Mouse (Mus musculus) lung, postnatal 4 days (tissue): Measurements from ENCODE around the gene Rgs12.

Experiments
- DNase-seq, 2 experiments: peaks; one replicate each; pipeline ENCODE4 v3.0.0; 2021

Rgs12 gene

DNA sequence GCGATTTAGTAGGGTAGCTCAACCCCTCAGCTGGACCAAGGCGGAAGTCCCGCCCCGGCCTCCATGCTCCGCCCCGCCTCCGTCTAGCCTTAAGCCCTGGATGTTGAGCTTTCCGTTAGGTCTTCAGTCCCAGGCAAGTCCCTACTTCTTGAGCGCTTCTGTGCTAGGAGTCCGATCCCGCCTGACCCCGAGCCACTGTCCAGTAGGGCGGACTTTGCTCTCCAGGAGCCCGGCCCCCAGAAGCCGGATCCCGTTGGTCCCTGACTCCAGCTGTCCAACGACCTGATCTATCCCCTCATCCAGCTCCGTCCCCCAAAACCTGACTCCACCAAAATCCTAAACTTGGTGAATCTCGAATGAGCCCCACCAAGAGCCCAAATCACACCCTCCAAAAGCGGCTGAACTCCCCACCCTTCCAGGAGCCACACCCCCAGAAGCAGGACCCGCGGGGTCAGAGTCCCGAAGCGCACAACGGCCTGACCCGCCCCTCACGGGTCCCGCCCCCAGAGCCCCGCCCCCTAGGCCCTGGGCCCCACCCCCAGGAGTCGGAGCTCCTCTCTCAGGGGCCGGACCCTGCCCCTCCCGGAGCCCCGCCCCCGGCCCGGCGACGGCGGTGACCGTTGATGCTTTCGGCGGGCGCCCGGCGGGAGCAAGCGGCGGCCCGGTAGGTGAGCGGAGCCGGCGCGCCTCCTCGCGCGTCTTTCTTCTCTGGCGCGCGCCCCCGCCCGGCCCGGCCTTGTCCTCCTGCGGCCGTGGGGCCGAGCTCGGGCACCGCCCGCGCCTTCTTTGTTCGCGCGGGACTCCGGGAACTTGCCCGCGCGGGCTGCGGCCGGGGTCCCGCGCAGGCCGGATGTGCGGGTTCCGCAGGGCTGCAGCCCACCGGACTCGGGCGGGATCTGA is at the start of gene Rgs12:
Gene Rgs12, plus strand, starts transcription at position 585 of the 900 bp plus-strand sequence.
- peak; percentile 89 to 93 for DNase-seq

DNA sequence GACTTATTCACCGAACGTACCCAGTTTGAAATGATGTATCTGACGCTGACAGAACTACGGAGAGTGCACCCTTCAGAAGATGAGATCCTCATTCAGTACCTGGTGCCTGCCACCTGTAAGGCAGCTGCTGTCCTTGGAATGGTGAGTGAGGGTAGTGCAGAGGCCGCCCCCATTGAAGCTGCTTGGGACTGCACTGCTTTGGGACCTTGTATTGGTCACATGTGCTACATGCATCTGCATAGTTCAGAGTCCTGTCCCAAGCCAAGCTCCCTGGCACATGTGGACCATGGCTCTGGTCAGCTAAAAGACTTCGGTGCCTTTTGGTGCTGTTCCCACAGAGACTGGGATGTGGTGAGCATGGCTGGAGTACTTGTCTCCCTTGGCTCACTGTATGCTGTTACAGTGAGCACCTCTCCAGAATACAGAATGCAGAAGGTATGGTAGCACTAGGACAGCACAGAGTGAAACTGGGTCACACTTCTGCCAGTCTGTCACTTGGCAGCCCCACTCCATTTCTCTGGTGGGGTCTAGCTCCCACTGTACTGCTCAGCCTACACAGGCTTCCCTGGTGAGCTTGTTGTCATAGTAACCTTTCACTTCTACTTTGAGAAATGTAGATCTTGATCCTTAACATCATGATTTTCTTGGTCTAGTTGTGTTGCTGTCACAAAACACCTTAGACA is 49.3 kb upstream of the Rgs12 start:
- DNase-seq: no peak

DNA sequence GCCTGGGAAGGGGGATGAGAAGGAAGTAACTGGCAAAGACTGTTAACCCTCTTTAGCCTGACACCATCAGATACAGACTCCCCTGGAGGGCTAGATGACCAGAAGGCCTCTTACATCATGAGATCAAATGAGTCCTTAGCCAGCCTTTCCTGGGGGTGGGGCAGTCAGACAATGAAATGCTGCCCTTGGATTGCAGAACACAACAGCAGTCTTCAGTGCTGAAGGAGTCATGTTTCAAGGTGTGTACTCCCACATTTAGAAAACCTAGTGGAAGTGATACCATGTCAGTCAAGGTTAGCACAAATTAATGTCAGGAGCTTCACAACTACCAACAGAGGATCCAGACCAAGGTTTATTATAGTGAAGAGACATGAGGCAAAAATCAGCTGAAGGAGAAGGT is 46.9 kb upstream of the Rgs12 start:
- no peak for DNase-seq

DNA sequence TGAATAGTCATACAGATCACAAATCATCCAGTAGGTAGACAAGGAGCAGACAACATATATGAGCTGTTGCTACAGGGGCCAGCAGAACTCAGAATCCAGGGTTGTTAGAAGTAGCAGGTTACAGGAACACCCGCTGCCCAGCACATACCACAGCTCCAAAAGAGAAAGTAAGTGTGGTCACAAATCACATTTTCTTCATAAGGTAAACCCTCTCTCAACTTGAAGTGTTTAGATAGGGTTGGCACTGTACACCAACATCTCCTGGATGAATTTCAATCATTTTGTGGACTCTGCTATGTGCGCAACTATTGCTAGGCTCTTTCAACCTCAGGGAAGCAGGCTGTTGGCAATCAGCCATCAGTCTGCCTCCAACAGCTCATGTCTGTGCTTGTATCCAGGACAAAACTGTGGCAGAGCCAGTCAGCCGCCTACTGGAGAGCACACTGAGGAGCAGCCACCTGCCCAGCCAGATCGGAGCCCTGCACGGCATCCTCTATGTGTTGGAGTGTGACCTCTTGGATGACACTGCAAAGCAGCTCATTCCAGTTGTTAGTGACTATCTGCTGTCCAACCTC is 46.3 kb upstream of the Rgs12 start:
- DNase-seq: peak; percentile 81 to 92

DNA sequence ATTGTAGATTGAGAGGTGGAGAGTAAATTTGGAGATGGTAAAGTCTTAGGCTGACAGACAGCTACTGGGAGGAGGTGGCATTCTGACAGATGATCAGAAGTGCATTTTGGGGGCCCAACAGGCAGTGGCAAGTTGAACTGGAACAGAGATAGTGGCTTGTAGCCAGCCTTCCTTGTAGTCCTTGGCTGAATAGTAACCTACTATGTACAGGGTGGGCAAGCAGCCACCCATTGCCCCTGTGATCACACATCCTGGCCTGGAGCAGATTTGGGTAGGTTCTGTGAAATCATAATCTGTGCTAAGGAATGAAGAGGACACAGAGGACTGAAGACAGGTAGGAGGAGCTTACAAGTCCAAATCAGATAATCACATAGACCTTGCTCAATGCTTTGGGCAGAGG is 44.8 kb upstream of the Rgs12 start:
- no peak for DNase-seq

DNA sequence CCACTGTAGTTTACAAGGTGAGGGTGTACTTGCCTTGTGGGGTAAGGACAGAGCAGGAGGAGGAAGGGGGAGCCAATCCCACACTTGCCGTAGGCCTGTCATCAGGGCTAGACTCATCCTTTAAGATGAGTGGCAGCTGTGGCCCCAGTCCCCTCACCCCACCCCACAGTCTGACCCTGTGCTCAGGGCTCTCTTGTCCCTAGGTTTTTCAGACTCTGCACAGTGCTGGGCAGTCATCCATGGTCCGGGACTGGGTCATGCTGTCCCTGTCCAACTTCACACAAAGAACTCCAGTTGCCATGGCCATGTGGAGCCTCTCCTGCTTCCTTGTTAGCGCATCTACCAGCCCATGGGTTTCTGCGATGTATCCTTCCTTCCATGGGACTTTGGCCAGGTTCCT is 42.0 kb upstream of the Rgs12 start:
- DNase-seq: no peak

DNA sequence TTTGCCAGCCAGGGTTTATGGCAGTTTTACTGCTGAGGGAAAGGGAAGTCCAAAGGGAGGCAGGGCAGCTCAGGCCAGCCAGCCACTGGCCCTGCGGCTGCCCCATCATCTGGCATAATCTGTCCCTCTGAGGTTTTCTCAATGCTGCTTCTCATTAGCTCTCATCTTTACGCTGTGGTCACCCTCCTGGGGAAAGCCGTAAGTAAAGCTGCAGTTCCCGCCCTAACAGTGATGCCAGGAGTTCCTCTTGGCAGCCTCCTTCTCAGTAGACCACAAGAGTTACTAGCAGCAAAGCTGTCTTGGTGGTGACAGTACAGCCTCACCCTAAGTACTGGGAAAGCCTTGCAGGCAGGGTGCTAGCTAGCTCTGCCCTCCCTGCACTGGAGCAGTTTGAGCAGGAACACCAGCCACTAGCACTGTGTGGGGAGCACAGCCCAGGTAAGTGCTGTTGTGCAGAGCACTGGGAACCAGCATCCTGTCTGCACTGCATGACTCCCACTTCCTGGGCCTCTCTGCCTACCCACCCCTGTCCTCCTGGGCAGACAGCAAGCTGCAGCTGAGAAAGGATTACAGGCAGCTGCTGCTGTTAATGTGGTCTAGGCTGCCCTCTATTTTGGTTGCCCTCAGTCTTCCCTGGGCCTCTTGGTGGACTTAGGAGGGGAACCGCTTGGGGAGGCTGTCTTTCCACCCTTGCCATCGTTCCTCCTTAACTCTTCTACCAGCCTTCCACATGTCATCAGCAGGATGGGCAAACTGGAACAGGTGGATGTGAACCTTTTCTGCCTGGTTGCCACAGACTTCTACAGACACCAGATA is 41.1 kb upstream of the Rgs12 start, which contains the start of gene Msantd1:
Gene Msantd1, plus strand, starts transcription at position 103 of the 816 bp plus-strand sequence.
- no peak for DNase-seq

DNA sequence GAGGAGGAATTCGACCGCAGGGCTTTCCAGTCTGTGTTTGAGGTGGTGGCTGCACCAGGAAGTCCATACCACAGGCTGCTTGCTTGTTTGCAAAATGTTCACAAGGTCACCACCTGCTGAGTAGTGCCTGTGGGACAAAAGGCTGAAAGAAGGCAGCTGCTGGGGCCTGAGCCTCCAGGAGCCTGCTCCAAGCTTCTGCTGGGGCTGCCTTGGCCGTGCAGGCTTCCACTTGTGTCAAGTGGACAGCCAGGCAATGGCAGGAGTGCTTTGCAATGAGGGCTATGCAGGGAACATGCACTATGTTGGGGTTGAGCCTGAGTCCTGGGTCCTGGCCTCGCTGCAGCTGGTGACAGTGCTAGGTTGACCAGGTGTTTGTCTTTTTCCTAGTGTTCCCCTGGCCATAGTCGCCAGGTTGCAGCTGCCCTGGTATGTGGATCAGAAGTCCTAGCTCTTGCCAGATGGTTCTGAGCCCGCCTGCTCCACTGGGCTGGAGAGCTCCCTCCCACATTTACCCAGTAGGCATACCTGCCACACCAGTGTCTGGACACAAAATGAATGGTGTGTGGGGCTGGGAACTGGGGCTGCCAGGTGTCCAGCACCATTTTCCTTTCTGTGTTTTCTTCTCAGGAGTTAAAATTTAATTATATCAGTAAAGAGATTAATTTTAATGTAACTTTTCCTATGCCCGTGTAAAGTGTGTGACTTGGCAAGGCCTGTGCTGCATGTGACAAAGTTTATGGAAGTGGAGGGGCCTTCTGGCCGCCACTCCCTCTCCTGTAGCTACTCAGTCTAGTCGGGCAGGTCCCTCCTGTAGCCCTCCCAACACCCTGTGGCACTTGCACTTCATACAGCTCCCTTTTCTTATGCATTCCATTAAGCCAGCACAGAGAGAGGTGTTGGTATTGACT is 40.3 kb upstream of the Rgs12 start:
- peak; percentile 27 to 71 for DNase-seq

DNA sequence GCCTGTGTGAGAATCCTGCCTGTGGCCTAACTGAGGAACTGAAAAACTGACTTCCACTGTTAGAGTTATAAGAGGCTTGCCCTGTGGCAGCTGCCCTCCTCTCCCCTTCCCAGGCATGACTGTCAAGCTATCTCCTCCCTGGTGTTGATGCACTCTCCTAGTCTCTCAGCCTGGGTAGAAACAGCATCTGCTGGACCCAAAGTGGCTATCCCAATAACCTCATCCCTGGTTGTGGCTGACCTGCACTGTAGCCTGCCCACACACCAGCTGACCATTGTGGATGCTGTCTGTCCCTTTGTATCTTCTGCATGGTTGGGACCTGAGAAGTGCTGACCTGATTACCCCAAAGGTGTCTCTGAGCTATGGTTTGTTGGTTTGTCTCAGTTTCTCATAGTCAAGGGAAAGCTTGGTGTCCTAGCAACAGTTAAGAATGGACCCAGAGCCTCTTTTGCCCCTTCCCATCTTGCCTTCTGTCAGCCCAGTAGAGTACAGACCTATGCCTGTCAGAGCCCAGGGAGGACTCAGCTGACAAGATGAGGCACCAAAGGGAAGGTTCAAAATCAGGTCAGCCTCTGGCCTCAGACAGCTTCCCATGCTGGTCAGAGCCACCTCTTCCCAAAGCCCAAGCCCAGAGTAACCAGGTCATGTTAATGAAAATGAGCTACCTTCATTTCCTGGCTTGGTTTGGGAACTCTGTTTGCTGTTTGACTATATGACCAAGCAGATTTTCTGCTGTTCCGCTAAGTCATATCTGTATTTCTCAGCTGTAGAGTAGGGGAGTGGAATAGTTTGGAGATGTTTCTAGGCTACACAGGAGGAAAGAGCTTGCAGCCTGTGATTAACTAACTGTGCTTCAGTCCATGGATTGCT is 39.4 kb upstream of the Rgs12 start:
- no peak for DNase-seq

DNA sequence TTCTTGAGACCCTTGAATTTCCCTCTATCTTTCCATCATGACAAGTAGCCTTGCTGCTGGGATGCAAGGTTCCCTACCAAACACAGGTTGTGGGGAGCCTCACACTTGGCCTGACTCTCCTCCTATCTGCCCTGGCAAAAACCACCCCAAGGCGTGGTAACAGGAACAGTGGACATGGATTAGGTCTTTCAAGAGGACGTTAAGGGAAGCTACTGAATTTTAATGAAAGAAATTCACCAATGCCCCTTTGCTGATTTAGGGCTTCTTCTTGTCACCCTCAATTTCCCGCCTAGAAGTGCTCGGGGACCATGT is 38.8 kb upstream of the Rgs12 start:
- DNase-seq: no peak

DNA sequence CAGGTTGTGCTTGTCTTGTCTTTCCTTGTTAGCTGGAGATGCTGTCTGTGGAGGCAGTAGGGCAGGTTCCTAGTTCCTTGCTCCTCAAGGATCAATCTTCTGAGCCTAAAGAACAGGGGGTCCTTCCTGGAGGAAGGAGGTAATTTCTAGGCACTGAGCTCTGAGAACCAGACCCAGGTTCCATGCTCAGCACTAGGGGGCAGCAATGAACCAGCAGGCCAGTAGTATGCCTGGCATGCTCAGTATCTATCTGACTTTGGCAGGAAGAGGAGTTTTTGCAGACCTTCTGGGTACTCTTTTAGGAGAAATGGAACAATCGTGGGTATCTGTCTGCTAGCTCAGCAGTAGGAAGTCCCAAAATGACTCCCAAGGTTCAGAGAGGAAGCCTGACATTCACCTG is 33.4 kb upstream of the Rgs12 start:
- DNase-seq: peak; percentile 72 to 83

DNA sequence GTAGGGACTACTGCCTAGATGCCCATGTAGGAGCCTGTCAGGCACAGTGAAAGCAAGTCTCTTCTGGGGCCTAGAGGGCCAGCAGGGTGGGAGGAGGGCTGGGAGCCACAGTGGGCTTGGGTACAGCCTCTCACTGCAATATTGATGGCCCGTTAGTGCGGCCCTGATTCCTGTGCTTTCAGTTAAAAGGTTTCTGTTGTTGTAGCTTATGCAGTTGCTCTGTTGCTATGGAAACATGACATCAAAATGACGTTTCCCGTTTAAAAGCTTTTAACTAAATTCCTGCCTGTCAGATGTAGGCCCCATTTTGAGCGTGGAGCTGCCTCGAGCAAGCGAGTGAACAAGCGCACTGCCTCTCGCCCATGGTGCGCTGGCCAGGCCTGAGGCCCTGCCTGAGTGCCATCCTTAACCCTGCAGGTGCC is 32.0 kb upstream of the Rgs12 start:
- DNase-seq: no peak

DNA sequence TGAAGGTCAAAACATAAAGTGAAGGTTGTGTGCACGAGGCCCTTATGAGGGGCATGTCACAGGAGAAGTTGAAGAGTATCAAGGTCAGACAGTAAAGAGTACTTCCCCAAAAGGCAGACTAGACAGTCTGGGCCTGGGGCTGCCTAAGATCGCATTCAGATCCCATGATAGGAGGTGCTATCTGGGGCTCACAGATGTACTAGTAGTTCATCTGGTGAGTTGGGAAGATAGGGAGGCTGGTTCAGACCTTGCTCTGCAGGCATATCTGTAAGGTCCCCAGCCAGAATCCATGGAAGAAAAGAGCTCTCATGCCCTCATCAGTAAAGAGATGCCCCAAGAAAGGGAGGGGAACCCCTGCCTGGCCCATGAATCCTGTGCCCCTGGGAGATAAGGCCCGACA is 30.5 kb upstream of the Rgs12 start:
- no peak for DNase-seq

DNA sequence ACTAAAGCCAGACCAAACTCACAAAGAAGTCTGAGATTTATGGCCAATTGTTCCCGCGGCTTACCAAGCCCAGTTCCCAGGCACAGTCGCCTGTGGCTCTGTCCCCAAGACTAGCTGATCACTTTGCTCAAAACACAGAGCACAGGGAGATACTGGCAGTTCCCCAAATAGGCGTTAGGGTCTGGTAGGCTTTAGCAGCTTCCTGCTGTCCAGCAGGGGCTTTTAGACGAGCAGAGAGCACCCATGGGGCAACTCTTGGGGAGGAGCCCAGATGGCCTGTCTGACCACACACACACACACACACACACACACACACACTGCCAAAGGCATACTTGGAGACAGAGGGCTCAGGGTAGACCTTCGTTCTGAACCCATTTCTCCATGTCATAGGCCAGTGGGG is 26.7 kb upstream of the Rgs12 start:
- no peak for DNase-seq

DNA sequence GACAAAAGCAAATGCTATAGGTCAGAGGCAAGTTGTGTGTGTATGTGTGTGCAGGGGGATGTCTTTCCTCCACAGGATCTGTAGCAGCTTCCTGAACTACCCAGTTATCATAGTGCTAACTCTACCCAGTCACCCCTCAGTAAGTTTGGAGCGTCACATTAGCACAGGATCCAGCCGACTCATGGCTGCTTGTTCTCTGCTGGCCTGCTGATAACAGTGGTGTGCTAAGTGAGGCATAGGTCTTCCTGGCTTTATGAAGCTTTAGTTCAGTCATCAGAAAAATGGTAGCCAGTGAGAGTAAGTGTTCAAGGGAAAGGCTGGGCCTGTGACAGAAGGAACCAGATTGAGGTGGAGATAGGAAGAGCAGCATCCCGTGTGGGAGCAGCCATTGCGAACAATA is 25.3 kb upstream of the Rgs12 start:
- no peak for DNase-seq

DNA sequence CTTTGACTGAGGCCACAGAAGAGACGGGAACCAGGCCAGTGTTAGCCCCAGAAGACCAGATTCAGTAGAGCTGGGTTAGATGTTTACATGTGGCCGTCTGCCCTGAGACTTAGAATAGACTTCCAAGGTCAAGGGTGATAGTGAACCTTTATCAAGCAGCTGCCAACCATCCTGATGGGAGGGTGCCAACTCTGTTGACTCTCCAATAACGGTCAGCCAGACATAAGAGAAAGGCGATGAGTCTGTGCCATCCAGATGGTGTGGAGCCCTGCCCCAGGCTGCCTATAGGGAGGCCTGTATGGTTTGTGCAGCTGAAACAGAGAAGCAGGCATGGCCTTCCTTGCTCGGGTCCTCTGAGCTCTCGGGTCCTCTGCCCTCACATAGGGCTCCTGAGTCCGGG is 24.7 kb upstream of the Rgs12 start:
- DNase-seq: no peak

DNA sequence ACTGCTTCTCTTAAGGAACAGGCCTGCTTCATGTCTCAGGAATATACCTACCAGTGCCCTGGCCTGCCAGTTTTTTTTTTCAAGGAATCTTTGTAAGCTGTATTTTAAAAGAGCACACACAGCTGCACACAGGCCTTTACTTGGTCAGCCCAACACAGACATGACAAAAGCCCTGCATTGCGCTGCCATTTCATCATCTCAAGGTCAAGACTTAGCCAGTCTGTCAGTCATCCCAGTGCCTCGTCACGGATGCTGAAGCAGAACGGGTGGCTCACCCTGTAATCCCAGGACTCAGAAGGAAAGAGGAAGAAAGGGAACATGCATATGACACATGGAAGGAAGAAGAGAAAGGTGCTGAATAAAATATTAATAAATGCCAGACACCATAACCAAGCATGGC is 21.6 kb upstream of the Rgs12 start:
- DNase-seq: no peak

DNA sequence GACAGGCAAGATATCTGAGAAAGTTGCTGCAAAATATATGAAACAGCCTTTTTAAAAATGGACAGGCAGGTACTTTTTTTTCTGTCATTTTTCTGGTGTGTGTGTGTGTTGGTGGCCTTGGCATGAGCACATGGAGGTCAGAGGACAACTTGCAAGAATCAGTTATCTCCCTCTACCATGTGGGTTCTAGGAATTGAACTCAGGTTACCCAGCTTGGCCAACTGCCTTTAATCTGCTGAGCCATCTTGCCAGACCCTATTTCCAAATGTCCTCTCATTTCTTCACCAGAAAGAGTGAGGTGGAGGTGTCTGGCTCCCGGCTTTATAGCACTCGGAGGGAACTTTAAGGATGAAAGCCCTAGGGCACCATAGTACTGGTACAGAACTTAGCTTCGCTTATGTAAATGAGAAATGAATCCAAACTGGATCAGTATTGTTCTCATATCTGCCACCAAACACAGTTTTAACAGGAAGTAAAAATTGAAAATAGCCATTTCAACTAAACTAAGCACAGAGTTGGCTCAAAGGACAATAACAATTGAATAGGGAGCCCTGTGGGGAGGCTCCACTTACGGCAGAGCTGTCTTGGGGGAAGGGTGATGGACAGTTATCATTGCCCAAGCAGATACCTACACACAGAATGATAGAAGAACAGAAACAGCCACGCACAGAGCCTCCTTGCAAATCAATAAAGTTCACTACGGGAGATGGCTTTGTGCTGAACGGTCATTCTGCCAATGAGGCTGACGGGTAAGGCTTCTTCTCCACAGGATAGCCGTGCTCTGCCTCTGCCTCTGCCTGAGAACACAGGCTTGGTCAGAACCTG is 18.9 kb upstream of the Rgs12 start:
- no peak for DNase-seq

DNA sequence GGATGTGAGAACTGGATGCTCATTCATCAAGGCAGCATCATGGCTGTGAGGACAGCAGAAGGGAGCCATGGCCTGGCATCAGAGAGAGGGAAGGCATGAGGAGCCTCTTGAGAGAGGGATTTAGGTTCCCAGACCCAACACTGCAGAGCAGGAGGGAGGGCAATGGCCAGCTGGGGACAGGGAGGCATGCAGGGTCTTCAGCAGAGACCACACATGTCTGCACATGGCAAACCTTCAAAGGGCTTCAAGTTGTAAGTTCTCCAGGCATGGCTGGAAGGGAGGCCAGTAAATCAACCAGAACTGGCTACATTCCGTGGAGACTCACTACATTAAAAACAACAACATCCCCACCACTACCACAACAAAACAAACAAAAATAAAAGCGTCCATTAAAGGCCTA is 18.2 kb upstream of the Rgs12 start:
- no peak for DNase-seq
